Mouse (Mus musculus): Measurements from ENCODE around the gene 4930544D05Rik. TPM values are rescaled to one million over a fixed set of nuclear protein-coding genes. Genes with fewer than 3 reads are reported as not detected.
A peak's percentile ranks its signal among the peaks of the same experiment; 100 is the strongest.

4930544D05Rik gene
- polyA plus RNA-seq, 1 experiment from 2014 or later, result not detected

- Histone ChIP-seq H3K27me3 (replicated peaks) (no peaks in the 10 kb centered on the region), H3K27ac (no peak overlapping the region), H3K4me1 (0 out of 2 replicates have a peak, but pooled peaks cover 4% of the 10 kb centered on the region), H3K9ac (no peak overlapping the region), H3K9me3 (replicated peaks) (no peaks in the 10 kb centered on the region), H3K4me2 (no peak overlapping the region), H3K4me3 (no peak overlapping the region), H3K36me3 (peaks cover 99% of the 10 kb centered on the region)
- WGBS (ENCODE audit: insufficient replicate concordance), result 77% methylated on average over 12 of the region's 12 CpGs
- no peak for ATAC-seq
Observed at GRCm38 (mm10) chr11:70606717-70607116, 8.9 kb upstream of the 4930544D05Rik start.

DNA sequence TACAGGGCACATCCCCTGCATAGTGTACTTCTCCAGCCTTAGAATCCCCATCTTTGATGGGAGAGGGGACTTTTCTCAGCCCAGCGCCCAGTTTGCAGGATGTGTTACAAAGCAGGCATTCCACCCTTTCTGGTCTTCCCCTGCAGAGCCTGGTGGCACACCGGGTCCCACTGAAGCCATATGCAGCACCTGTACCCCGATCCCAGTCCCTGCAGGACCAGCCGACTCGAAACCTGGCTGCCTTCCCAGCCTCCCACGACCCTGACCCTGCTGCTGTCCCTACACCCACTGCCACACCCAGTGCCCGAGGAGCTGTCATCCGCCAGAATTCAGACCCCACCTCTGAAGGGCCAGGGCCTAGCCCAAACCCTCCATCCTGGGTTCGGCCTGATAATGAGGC is 8.0 kb upstream of the 4930544D05Rik start:
- WGBS (ENCODE audit: insufficient replicate concordance), result 74% methylated on average over 9 of the region's 9 CpGs
- no peaks in the 10 kb centered on the region for H3K27me3 ChIP-seq (replicated peaks)
- no peak overlapping the region for H3K27ac ChIP-seq
- no peaks in the 10 kb centered on the region for H3K9me3 ChIP-seq (replicated peaks)
- no peak overlapping the region for H3K4me2 ChIP-seq
- peaks cover 98% of the 10 kb centered on the region for H3K36me3 ChIP-seq
- 0 out of 2 replicates have a peak, but pooled peaks cover 6% of the 10 kb centered on the region for H3K4me1 ChIP-seq
- H3K9ac ChIP-seq, result no peak overlapping the region
- H3K4me3 ChIP-seq, result no peak overlapping the region
- no peak for ATAC-seq

GRCm38 (mm10) chr11:70608381-70609066 is 7.1 kb upstream of the 4930544D05Rik start:
- no peak overlapping the region for H3K27ac ChIP-seq
- no peak overlapping the region for H3K9ac ChIP-seq
- H3K27me3 ChIP-seq (replicated peaks), result no peaks in the 10 kb centered on the region
- H3K36me3 ChIP-seq, result peaks cover 99% of the 10 kb centered on the region
- H3K4me2 ChIP-seq, result no peak overlapping the region
- ATAC-seq, result no peak
- 88% methylated on average over 26 of the region's 26 CpGs for WGBS (ENCODE audit: insufficient replicate concordance)
- 0 out of 2 replicates have a peak, but pooled peaks cover 12% of the 10 kb centered on the region for H3K4me1 ChIP-seq
- H3K9me3 ChIP-seq (replicated peaks), result no peaks in the 10 kb centered on the region
- no peak overlapping the region for H3K4me3 ChIP-seq

DNA sequence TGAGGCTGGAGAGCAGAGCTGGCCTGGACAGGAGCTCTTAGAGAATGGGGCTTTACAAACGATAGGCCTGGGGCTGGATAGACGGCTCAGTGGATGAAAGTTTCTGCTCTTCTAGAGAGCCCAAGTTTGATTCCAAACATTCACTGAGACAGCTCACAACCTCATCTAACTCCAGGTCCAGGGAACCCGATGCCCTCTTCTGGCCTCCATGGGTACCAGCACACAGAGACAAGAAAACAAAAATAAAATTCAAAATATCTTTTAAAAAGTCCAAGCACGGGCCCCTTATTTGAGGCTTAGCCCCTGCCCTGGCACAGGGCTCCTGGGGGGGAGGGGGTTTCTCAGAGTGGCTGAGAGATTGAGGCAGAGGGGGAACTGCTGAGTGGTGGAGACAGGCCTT is 4.9 kb upstream of the 4930544D05Rik start:
- H3K4me1 ChIP-seq, result peaks cover 26% of the 10 kb centered on the region
- H3K4me2 ChIP-seq, result no peak overlapping the region
- H3K27ac ChIP-seq, result no peak overlapping the region
- H3K9ac ChIP-seq, result no peak overlapping the region
- H3K4me3 ChIP-seq, result no peak overlapping the region
- ATAC-seq, result no peak
- WGBS (ENCODE audit: insufficient replicate concordance), result 72% methylated on average over 4 of the region's 4 CpGs
- peaks cover 82% of the 10 kb centered on the region for H3K36me3 ChIP-seq
- no peaks in the 10 kb centered on the region for H3K9me3 ChIP-seq (replicated peaks)
- peaks cover under 1% of the 10 kb centered on the region for H3K27me3 ChIP-seq (replicated peaks)

- Histone ChIP-seq H3K27ac (no peak overlapping the region), H3K9me3 (replicated peaks) (no peaks in the 10 kb centered on the region), H3K4me2 (no peak overlapping the region), H3K4me3 (no peak overlapping the region), H3K4me1 (peaks cover 30% of the 10 kb centered on the region), H3K27me3 (replicated peaks) (peaks cover 15% of the 10 kb centered on the region), H3K9ac (no peak overlapping the region), H3K36me3 (peaks cover 64% of the 10 kb centered on the region)
- no peak for ATAC-seq
- 74% methylated on average over 7 of the region's 7 CpGs for WGBS (ENCODE audit: insufficient replicate concordance)
Observed at GRCm38 (mm10) chr11:70612505-70612904, 3.1 kb upstream of the 4930544D05Rik start.

DNA sequence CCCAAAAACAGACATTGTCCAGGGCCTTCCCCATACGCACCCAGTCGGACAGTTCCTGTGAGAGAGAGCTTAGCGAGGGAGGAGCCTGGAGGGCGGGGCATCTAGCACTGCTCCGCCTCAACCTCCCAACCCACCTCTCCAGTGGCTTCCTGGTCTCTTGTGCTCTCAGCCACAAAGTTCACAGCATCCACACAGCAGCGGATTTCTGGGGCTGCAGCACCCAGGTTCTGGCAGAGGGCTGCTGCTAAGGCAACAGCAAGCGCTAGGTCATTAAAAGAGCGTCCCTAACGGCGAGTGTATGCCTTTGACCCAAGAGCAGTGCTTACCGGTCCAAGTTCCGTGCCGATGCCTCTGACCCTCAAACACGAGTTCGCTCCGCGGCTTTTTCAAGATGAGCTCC is 574 bp upstream of the 4930544D05Rik start:
- Histone ChIP-seq H3K36me3 (peaks cover 38% of the 10 kb centered on the region), H3K4me1 (peaks cover 26% of the 10 kb centered on the region), H3K9ac (peak overlapping the region; percentile 61), H3K27me3 (replicated peaks) (peaks cover 20% of the 10 kb centered on the region), H3K4me2 (peak overlapping the region; percentile 89), H3K9me3 (replicated peaks) (no peaks in the 10 kb centered on the region), H3K27ac (no peak overlapping the region), H3K4me3 (peak overlapping the region; percentile 56)
- peak; percentile 86 for ATAC-seq
- WGBS (ENCODE audit: insufficient replicate concordance), result 3% methylated on average over 17 of the region's 17 CpGs

DNA sequence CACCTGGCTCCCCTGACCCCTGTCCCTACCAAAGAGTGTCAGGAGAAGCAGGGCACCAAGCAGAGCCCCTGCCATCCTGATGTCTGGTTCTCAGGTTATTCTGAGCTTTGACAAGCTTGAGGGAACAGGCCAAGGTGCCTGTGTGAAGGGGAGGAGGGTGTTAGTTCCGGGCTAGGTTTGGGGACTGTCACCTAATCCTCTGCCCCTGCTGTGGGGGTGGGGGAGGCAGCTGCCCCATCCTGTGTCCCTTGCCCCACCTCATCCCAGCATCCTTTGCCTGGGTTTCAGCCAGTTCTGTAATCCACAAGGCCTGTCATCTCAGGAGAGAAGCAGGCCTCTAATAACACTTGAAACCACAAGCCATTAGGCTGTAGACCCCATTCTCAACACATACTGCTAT is 3.5 kb downstream of the 4930544D05Rik start, which contains the start of gene Chrne:
Gene Chrne, minus strand, starts transcription at position 116 of the 400 bp plus-strand sequence.
- Histone ChIP-seq H3K9me3 (replicated peaks) (no peaks in the 10 kb centered on the region), H3K27me3 (replicated peaks) (peaks cover 20% of the 10 kb centered on the region), H3K4me3 (no peak within 1 kb of the TSS), H3K4me2 (no peak within 1 kb of the TSS), H3K9ac (no peak within 1 kb of the TSS), H3K4me1 (peaks cover 41% of the 10 kb centered on the region), H3K36me3 (no peaks in the 10 kb centered on the region), H3K27ac (no peak within 1 kb of the TSS)
- no peak for ATAC-seq
- WGBS (ENCODE audit: insufficient replicate concordance), result 52% methylated on average over 1 of the region's 1 CpGs

DNA sequence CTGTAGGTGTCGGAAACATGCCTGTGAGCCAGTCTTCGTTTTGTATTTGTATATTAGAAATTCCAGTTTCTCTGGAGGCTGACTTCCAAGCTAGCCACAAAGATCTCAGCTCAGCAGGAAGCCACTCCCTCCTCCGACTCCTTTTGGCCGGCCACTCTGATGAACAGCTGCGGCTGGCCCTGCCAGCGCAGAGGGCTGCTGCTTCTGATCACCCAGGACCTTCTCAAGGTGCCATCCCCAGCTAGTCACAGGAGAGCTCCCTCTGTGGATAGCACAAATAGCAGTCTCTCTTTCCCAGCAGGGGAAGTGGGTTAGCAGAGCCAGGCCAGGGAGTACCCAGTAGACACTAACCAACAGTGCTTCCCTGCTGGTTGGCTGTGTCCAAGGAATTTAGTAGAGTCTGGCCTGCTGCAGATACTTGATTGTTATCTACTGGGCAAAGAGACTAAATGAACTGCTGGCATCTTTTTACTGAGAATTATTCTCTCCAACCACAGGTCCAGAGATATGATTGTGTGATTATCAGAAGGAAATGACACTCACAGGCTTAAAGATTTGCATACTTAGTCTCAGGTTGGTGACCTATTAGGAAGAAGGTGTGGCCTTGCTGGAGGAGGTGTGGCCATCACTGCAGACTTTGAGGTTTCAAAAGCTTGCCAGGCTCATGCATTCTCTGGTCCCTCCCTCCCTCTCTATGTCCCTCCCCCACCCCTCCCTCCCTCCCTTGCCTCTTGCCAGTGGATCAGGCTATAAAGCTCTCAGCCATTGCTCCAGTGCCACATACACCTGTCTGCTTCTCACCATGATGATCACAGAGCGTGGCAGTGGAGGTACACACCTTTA is 6.5 kb downstream of the 4930544D05Rik start:
- Histone ChIP-seq H3K4me2 (no peak overlapping the region), H3K27me3 (replicated peaks) (0 out of 2 replicates have a peak, but pooled peaks cover 4% of the 10 kb centered on the region), H3K4me1 (peaks cover 26% of the 10 kb centered on the region), H3K9ac (no peak overlapping the region), H3K9me3 (replicated peaks) (no peaks in the 10 kb centered on the region), H3K4me3 (no peak overlapping the region), H3K36me3 (no peaks in the 10 kb centered on the region), H3K27ac (0 out of 2 replicates have a peak overlapping the region, but pooled peaks have one; percentile 2)
- peak; percentile 68 for ATAC-seq
- WGBS (ENCODE audit: insufficient replicate concordance), result 47% methylated on average over 7 of the region's 7 CpGs

- H3K9ac ChIP-seq, result no peak overlapping the region
- peaks cover 26% of the 10 kb centered on the region for H3K4me1 ChIP-seq
- 67% methylated on average over 10 of the region's 10 CpGs for WGBS (ENCODE audit: insufficient replicate concordance)
- 0 out of 2 replicates have a peak, but pooled peaks have one; percentile 34 for ATAC-seq
- no peak overlapping the region for H3K27ac ChIP-seq
- H3K4me2 ChIP-seq, result no peak overlapping the region
- no peaks in the 10 kb centered on the region for H3K9me3 ChIP-seq (replicated peaks)
- no peak overlapping the region for H3K4me3 ChIP-seq
- 0 out of 2 replicates have a peak, but pooled peaks cover 3% of the 10 kb centered on the region for H3K27me3 ChIP-seq (replicated peaks)
- H3K36me3 ChIP-seq, result no peaks in the 10 kb centered on the region
Observed at GRCm38 (mm10) chr11:70623053-70623742, 7.5 kb downstream of the 4930544D05Rik start.

GRCm38 (mm10) chr11:70625473-70625872 is 9.8 kb downstream of the 4930544D05Rik start:
- H3K36me3 ChIP-seq, result no peaks in the 10 kb centered on the region
- H3K9me3 ChIP-seq (replicated peaks), result no peaks in the 10 kb centered on the region
- no peaks in the 10 kb centered on the region for H3K27me3 ChIP-seq (replicated peaks)
- 27% methylated on average over 4 of the region's 4 CpGs for WGBS (ENCODE audit: insufficient replicate concordance)
- no peak overlapping the region for H3K27ac ChIP-seq
- no peak for ATAC-seq
- no peak overlapping the region for H3K4me2 ChIP-seq
- no peak overlapping the region for H3K4me3 ChIP-seq
- peaks cover 35% of the 10 kb centered on the region for H3K4me1 ChIP-seq
- no peak overlapping the region for H3K9ac ChIP-seq

DNA sequence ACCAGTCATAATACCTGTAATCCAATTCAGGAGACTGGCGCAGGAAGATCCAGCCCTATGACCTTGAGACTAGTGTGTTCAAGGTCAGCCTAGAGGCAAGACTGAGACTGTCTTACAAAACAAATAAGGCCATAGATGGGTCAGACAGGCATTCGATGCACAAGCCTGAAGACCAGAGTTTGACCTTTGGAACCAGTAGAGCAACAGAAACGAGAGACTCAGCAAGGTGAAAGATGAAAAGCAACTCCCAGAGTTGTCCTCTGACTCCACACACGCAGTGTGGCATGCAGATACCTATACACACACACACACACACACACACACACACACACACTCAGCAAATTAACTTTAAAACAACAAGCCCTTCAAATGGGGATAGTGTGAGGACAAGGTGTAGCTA is 11.2 kb downstream of the 4930544D05Rik start:
- H3K27me3 ChIP-seq (replicated peaks), result no peaks in the 10 kb centered on the region
- H3K36me3 ChIP-seq, result no peaks in the 10 kb centered on the region
- no peak overlapping the region for H3K9ac ChIP-seq
- H3K27ac ChIP-seq, result no peak overlapping the region
- H3K4me3 ChIP-seq, result no peak overlapping the region
- WGBS (ENCODE audit: insufficient replicate concordance), result 57% methylated on average over 4 of the region's 4 CpGs
- peaks cover 32% of the 10 kb centered on the region for H3K4me1 ChIP-seq
- ATAC-seq, result no peak
- H3K4me2 ChIP-seq, result no peak overlapping the region
- no peaks in the 10 kb centered on the region for H3K9me3 ChIP-seq (replicated peaks)

Data from liver, embryonic 12.5 days (tissue).